Mouse (Mus musculus) hindbrain, embryonic 13.5 days (tissue): ENCODE data around the gene Nkiras2. TPM values are rescaled to one million over a fixed set of nuclear protein-coding genes. Genes with fewer than 3 reads are reported as not detected.

Experiments
- ATAC-seq: fragments of 200-750 bp; cut with Nextera tagmentation; 2 replicates; pipeline ENCODE4 v1.8.0; 2017; ENCODE audit warnings: moderate TSS enrichment; ENCODE audit not compliant: low FRiP score
- H3K27ac ChIP-seq: fragments of 300-500 bp; sonication (generic); 2 replicates; pipeline ENCODE4 v1.5.1; 2015; ENCODE audit warnings: inconsistent platforms, mild to moderate bottlenecking, moderate library complexity
- H3K27me3 ChIP-seq: fragments of 300-500 bp; sonication (generic); 2 replicates; pipeline ENCODE4 v1.6.1; 2015; ENCODE audit warnings: mild to moderate bottlenecking, inconsistent platforms
- H3K36me3 ChIP-seq: fragments of 300-500 bp; sonication (generic); 2 replicates; pipeline ENCODE4 v1.6.1; 2015; ENCODE audit warnings: mild to moderate bottlenecking, inconsistent platforms
- H3K4me1 ChIP-seq: fragments of 300-500 bp; sonication (generic); replicated peaks from 2 replicates; pipeline ENCODE4 v1.6.1; 2015; ENCODE audit warnings: inconsistent platforms
- H3K4me2 ChIP-seq: fragments of 300-500 bp; sonication (generic); 2 replicates; pipeline ENCODE4 v1.6.1; 2015; ENCODE audit warnings: inconsistent platforms, mild to moderate bottlenecking, moderate library complexity
- H3K4me3 ChIP-seq: fragments of 300-500 bp; sonication (generic); 2 replicates; pipeline ENCODE4 v1.5.1; 2015; ENCODE audit warnings: mild to moderate bottlenecking, inconsistent platforms
- H3K9ac ChIP-seq: fragments of 300-500 bp; sonication (generic); 2 replicates; pipeline ENCODE4 v1.6.1; 2015; ENCODE audit warnings: mild to moderate bottlenecking, inconsistent platforms
- H3K9me3 ChIP-seq: fragments of 300-500 bp; sonication (generic); 2 replicates; pipeline ENCODE4 v1.6.1; 2016; ENCODE audit warnings: inconsistent platforms
- WGBS: fragments of 180-500 bp; shearing (Covaris S2); methylation state at CpG from one replicate; pipeline ENCODE4 v1.1.7; 2015; 5-methylcytosine and 5-hydroxymethylcytosine counted together
- polyA plus RNA-seq: library from polyadenylated mRNA; unstranded; fragments of >200 nt; fragmentation: Nextera tagmentation; extraction: Ambion mirVana; gene quantifications from 2 replicates; pipeline ENCODE4 v1.2.1, GENCODE M21; 2015

Gene Nkiras2
- polyA plus RNA-seq, 1 experiment from 2014 or later, result 110 TPM

GRCm38 (mm10) chr11:100619982-100620381 lies 938 bp downstream of the Nkiras2 start, which contains the start of gene Dnajc7:
Dnajc7 (minus strand) TSS chr11:100620168.
- Histone ChIP-seq H3K27ac (peak within 1 kb of the TSS; percentile 97), H3K4me2 (peak within 1 kb of the TSS; percentile 78), H3K4me3 (peak within 1 kb of the TSS; percentile 88), H3K9ac (peak within 1 kb of the TSS; percentile 93), H3K4me1 (peaks cover 48% of the 10 kb centered on the region), H3K27me3 (no peaks in the 10 kb centered on the region), H3K36me3 (peaks cover 6% of the 10 kb centered on the region), H3K9me3 (no peaks in the 10 kb centered on the region)
- 5% methylated on average over 11 of the region's 11 CpGs for WGBS
- no peak; the same call in 1 of the 2 replicates for ATAC-seq

GRCm38 (mm10) chr11:100622714-100623113 lies 3.7 kb downstream of the Nkiras2 start:
- peak; percentile 38; the same call in 1 of the 2 replicates for ATAC-seq
- H3K36me3 ChIP-seq, result peaks cover 32% of the 10 kb centered on the region
- H3K27me3 ChIP-seq, result no peaks in the 10 kb centered on the region
- no peaks in the 10 kb centered on the region for H3K9me3 ChIP-seq
- H3K4me1 ChIP-seq, result peaks cover 44% of the 10 kb centered on the region
- peak overlapping the region; percentile 93 for H3K9ac ChIP-seq
- H3K27ac ChIP-seq, result peak overlapping the region; percentile 90
- H3K4me3 ChIP-seq, result peak overlapping the region; percentile 81
- H3K4me2 ChIP-seq, result peak overlapping the region; percentile 73
- WGBS, result 0% methylated on average over 24 of the region's 24 CpGs

GRCm38 (mm10) chr11:100623867-100624266 lies 4.8 kb downstream of the Nkiras2 start:
- peak overlapping the region; percentile 81 for H3K4me3 ChIP-seq
- no peaks in the 10 kb centered on the region for H3K9me3 ChIP-seq
- peak overlapping the region; percentile 53 for H3K9ac ChIP-seq
- peaks cover 41% of the 10 kb centered on the region for H3K4me1 ChIP-seq
- H3K27ac ChIP-seq, result peak overlapping the region; percentile 23; the same call in 1 of the 2 replicates
- 64% methylated on average over 5 of the region's 5 CpGs for WGBS
- ATAC-seq, result no peak
- H3K36me3 ChIP-seq, result peaks cover 32% of the 10 kb centered on the region
- peak overlapping the region; percentile 73 for H3K4me2 ChIP-seq
- H3K27me3 ChIP-seq, result no peaks in the 10 kb centered on the region

GRCm38 (mm10) chr11:100625754-100626700 lies 7.0 kb downstream of the Nkiras2 start:
- Histone ChIP-seq H3K9ac (no peak overlapping the region), H3K36me3 (peaks cover 32% of the 10 kb centered on the region), H3K27ac (no peak overlapping the region), H3K4me3 (no peak overlapping the region), H3K9me3 (no peaks in the 10 kb centered on the region), H3K4me2 (no peak overlapping the region), H3K4me1 (peaks cover 44% of the 10 kb centered on the region), H3K27me3 (0 out of 2 replicates have a peak, but pooled peaks cover 8% of the 10 kb centered on the region)
- no peak for ATAC-seq
- 93% methylated on average over 23 of the region's 23 CpGs for WGBS

GRCm38 (mm10) chr11:100626701-100627195 lies 7.7 kb downstream of the Nkiras2 start:
- 23% methylated on average over 9 of the region's 9 CpGs for WGBS
- H3K9me3 ChIP-seq, result no peaks in the 10 kb centered on the region
- no peak overlapping the region for H3K9ac ChIP-seq
- no peak overlapping the region for H3K4me3 ChIP-seq
- H3K4me2 ChIP-seq, result no peak overlapping the region
- peaks cover 32% of the 10 kb centered on the region for H3K36me3 ChIP-seq
- ATAC-seq, result 0 out of 2 replicates have a peak, but pooled peaks have one; percentile 38
- no peak overlapping the region for H3K27ac ChIP-seq
- H3K4me1 ChIP-seq, result peaks cover 42% of the 10 kb centered on the region
- 0 out of 2 replicates have a peak, but pooled peaks cover 8% of the 10 kb centered on the region for H3K27me3 ChIP-seq

- H3K27ac ChIP-seq, result peak overlapping the region; percentile 70; the same call in 1 of the 2 replicates
- H3K36me3 ChIP-seq, result peaks cover 32% of the 10 kb centered on the region
- H3K4me3 ChIP-seq, result no peak overlapping the region
- peaks cover 38% of the 10 kb centered on the region for H3K4me1 ChIP-seq
- 90% methylated on average over 5 of the region's 5 CpGs for WGBS
- no peak for ATAC-seq
- H3K4me2 ChIP-seq, result no peak overlapping the region
- peaks cover 13% of the 10 kb centered on the region for H3K27me3 ChIP-seq
- no peaks in the 10 kb centered on the region for H3K9me3 ChIP-seq
- peak overlapping the region; percentile 62; the same call in 1 of the 2 replicates for H3K9ac ChIP-seq
Observed at GRCm38 (mm10) chr11:100628056-100628455, 9.0 kb downstream of the Nkiras2 start.

- H3K4me3 ChIP-seq, result no peak overlapping the region
- peaks cover 31% of the 10 kb centered on the region for H3K4me1 ChIP-seq
- WGBS, result 46% methylated on average over 13 of the region's 13 CpGs
- H3K27ac ChIP-seq, result peak overlapping the region; percentile 70
- no peak overlapping the region for H3K4me2 ChIP-seq
- peak overlapping the region; percentile 62 for H3K9ac ChIP-seq
- ATAC-seq, result no peak
- no peaks in the 10 kb centered on the region for H3K9me3 ChIP-seq
- H3K36me3 ChIP-seq, result peaks cover 32% of the 10 kb centered on the region
- peaks cover 13% of the 10 kb centered on the region for H3K27me3 ChIP-seq
Observed at GRCm38 (mm10) chr11:100628862-100629352, 9.9 kb downstream of the Nkiras2 start.

GRCm38 (mm10) chr11:100634530-100634929 lies 15.5 kb downstream of the Nkiras2 start:
- WGBS, result 70% methylated on average over 7 of the region's 7 CpGs
- Histone ChIP-seq H3K36me3 (no peaks in the 10 kb centered on the region), H3K4me3 (no peak overlapping the region), H3K27ac (no peak overlapping the region), H3K27me3 (peaks cover 35% of the 10 kb centered on the region), H3K4me2 (no peak overlapping the region), H3K4me1 (peaks cover 7% of the 10 kb centered on the region; the same call in 1 of the 2 replicates), H3K9me3 (no peaks in the 10 kb centered on the region), H3K9ac (no peak overlapping the region)
- no peak for ATAC-seq

GRCm38 (mm10) chr11:100640159-100640906 lies 21.3 kb downstream of the Nkiras2 start:
- peak overlapping the region; percentile 44 for H3K4me3 ChIP-seq
- ATAC-seq, result peak; percentile 57
- H3K4me2 ChIP-seq, result peak overlapping the region; percentile 73
- H3K9ac ChIP-seq, result peak overlapping the region; percentile 69
- WGBS, result 9% methylated on average over 52 of the region's 52 CpGs
- H3K9me3 ChIP-seq, result no peaks in the 10 kb centered on the region
- H3K4me1 ChIP-seq, result peaks cover 18% of the 10 kb centered on the region
- H3K27ac ChIP-seq, result 0 out of 2 replicates have a peak overlapping the region, but pooled peaks have one; percentile 44
- H3K27me3 ChIP-seq, result peaks cover 42% of the 10 kb centered on the region
- no peaks in the 10 kb centered on the region for H3K36me3 ChIP-seq

- Histone ChIP-seq H3K4me1 (peaks cover 18% of the 10 kb centered on the region), H3K27ac (peak overlapping the region; percentile 8; the same call in 1 of the 2 replicates), H3K4me3 (no peak overlapping the region), H3K9ac (no peak overlapping the region), H3K27me3 (peaks cover 38% of the 10 kb centered on the region), H3K4me2 (no peak overlapping the region), H3K9me3 (no peaks in the 10 kb centered on the region), H3K36me3 (no peaks in the 10 kb centered on the region)
- WGBS, result 63% methylated on average over 15 of the region's 15 CpGs
- ATAC-seq, result no peak
Observed at GRCm38 (mm10) chr11:100643612-100644575, 24.9 kb downstream of the Nkiras2 start.

- Histone ChIP-seq H3K27ac (no peak overlapping the region), H3K27me3 (peaks cover 35% of the 10 kb centered on the region), H3K4me3 (no peak overlapping the region), H3K4me1 (peaks cover 7% of the 10 kb centered on the region), H3K9me3 (no peaks in the 10 kb centered on the region), H3K4me2 (no peak overlapping the region), H3K9ac (no peak overlapping the region), H3K36me3 (no peaks in the 10 kb centered on the region)
- no peak for ATAC-seq
- WGBS, result 0% methylated on average over 1 of the region's 1 CpGs
Observed at GRCm38 (mm10) chr11:100646265-100646664, 27.2 kb downstream of the Nkiras2 start.
